Mouse (Mus musculus) right cerebral cortex, adult 2 months (tissue): ENCODE measurements around the gene Catip.

ENCODE experiments used
- DNase-seq, 2 experiments: peaks; one replicate each; pipeline ENCODE4 v3.0.0; 2021 to 2022; ENCODE audit warnings: low spot score in 2 of 2

The Catip gene

DNA sequence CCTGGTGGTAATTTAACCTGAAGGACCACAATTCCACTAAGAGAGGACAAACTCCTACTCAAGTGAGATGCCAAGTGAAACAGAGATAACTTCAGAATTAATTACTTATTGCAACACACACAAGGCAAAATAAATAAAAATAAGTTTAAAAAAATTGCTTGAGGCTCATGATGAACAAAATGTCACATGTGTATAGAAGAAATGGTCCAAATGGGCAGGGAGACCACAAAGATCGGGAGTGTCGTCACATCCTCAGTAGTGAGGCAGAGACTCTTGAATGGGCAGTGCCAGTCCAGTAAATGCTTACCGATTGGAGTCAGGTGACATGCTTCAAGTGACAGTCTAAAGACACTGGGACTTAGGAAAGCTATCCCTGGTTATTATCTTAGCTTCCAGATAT is 38.6 kb downstream of the Catip start:
- no peak for DNase-seq

GRCm38 (mm10) chr1:74401015-74401702 is 39.3 kb downstream of the Catip start:
- no peak for DNase-seq

GRCm38 (mm10) chr1:74404206-74404605 is 42.3 kb downstream of the Catip start:
- no peak for DNase-seq

GRCm38 (mm10) chr1:74408589-74409504 is 46.9 kb downstream of the Catip start, which contains the start of gene Vil1:
Gene Vil1 (plus strand): TSS chr1:74409376.
- DNase-seq: no peak

- no peak for DNase-seq
Measured at GRCm38 (mm10) chr1:74411753-74412325, 49.9 kb downstream of the Catip start.

GRCm38 (mm10) chr1:74412711-74413110 is 50.8 kb downstream of the Catip start:
- DNase-seq: no peak

- DNase-seq: no peak
Measured at GRCm38 (mm10) chr1:74415143-74415542, 53.2 kb downstream of the Catip start.
